Mouse (Mus musculus) MEL (cell line): ENCODE data around the gene Akap13. TPM values are rescaled to one million over a fixed set of nuclear protein-coding genes. Genes with fewer than 3 reads are reported as not detected.
A peak's percentile ranks its signal among the peaks of the same experiment; 100 is the strongest.
"Not testable (repeated sequence)": the region's sequence is repeated elsewhere in the genome, so short reads cannot be mapped to it uniquely, and the experiment has no call there.

Source experiments
- DNase-seq: peaks from one replicate; pipeline ENCODE4 v3.0.0; 2011; ENCODE audit warnings: low read depth, low spot score
- H3K27ac ChIP-seq: 2 replicates; pipeline ENCODE4 v1.5.1; 2012; ENCODE audit warnings: low read depth, mild to moderate bottlenecking, control low read depth, low read length, moderate library complexity; ENCODE audit not compliant: control insufficient read depth
- H3K27me3 ChIP-seq, 2 experiments: fragments of 150-350 bp in 1 of 2; sonication (generic) in 1 of 2; 2 replicates each; pipeline ENCODE4 v1.6.1; 2012; ENCODE audit warnings: low read length in 2 of 2, mild to moderate bottlenecking in 2 of 2, improper control_type of control experiment in 1 of 2, moderate library complexity in 1 of 2; ENCODE audit not compliant: insufficient read depth in 2 of 2, control insufficient read depth in 1 of 2
- H3K36me3 ChIP-seq, 2 experiments: 2 replicates each; pipeline ENCODE4 v1.6.1; 2012 to 2014; ENCODE audit warnings: low read length in 2 of 2, improper control_type of control experiment in 1 of 2, inconsistent platforms in 1 of 2, mild to moderate bottlenecking in 1 of 2; ENCODE audit not compliant: insufficient read depth in 2 of 2, control insufficient read depth in 1 of 2
- H3K4me1 ChIP-seq, 2 experiments: fragments of 150-350 bp in 1 of 2; sonication (generic) in 1 of 2; 2 replicates each; pipeline ENCODE4 v1.6.1; 2012; ENCODE audit warnings: low read length in 2 of 2, improper control_type of control experiment in 1 of 2, mild to moderate bottlenecking in 1 of 2; ENCODE audit not compliant: insufficient read depth in 2 of 2, control insufficient read depth in 1 of 2
- H3K4me3 ChIP-seq, 2 experiments: fragments of 150-350 bp in 1 of 2; sonication (generic) in 1 of 2; 2 replicates each; pipeline ENCODE4 v1.5.1; 2012; ENCODE audit warnings: low read depth in 2 of 2, low read length in 2 of 2, mild to moderate bottlenecking in 2 of 2, moderate library complexity in 2 of 2, control low read depth in 1 of 2, improper control_type of control experiment in 1 of 2; ENCODE audit not compliant: control insufficient read depth in 1 of 2, insufficient read depth in 1 of 2
- H3K79me2 ChIP-seq: 2 replicates; pipeline ENCODE4 v1.6.1; 2012; ENCODE audit warnings: mild to moderate bottlenecking, low read length, moderate library complexity; ENCODE audit not compliant: control insufficient read depth, poor library complexity, insufficient read depth
- H3K9ac ChIP-seq: 2 replicates; pipeline ENCODE4 v1.6.1; 2012; ENCODE audit warnings: low read depth, mild to moderate bottlenecking, control low read depth, low read length, moderate library complexity; ENCODE audit not compliant: control insufficient read depth, poor library complexity, severe bottlenecking
- H3K9me3 ChIP-seq: fragments of 150-350 bp; sonication (generic); replicated peaks from 2 replicates; pipeline ENCODE4 v1.6.1; 2012; ENCODE audit warnings: mild to moderate bottlenecking, low read length, improper control_type of control experiment, moderate library complexity; ENCODE audit not compliant: insufficient read depth
- CTCF ChIP-seq, 3 experiments: IDR thresholded peaks in 2 of 3; conservative IDR thresholded peaks in 1 of 3; 2 replicates each; pipeline ENCODE4 v1.5.1; 2011 to 2012; ENCODE audit warnings: low read length in 3 of 3, low read depth in 2 of 3, mild to moderate bottlenecking in 2 of 3, improper control_type of control experiment in 1 of 3, inconsistent platforms in 1 of 3, mixed read lengths in 1 of 3, moderate library complexity in 1 of 3; ENCODE audit not compliant: control insufficient read depth in 1 of 3, insufficient read depth in 1 of 3, poor library complexity in 1 of 3, severe bottlenecking in 1 of 3
- EP300 ChIP-seq, 2 experiments: IDR thresholded peaks; 2 replicates each; pipeline ENCODE4 v1.6.1; 2011; ENCODE audit warnings: improper control_type of control experiment in 2 of 2, low read length in 2 of 2, low read depth in 1 of 2, mild to moderate bottlenecking in 1 of 2
- ETS1 ChIP-seq: IDR thresholded peaks from 2 replicates; pipeline ENCODE4 v1.6.1; 2012; ENCODE audit warnings: low read depth, mild to moderate bottlenecking, inconsistent platforms, low read length, improper control_type of control experiment, moderate library complexity
- JUND ChIP-seq: IDR thresholded peaks from 2 replicates; pipeline ENCODE4 v1.6.1; 2011; ENCODE audit warnings: low read depth, mild to moderate bottlenecking, improper control_type of control experiment, low read length
- KAT2A ChIP-seq: conservative IDR thresholded peaks from 2 replicates; pipeline ENCODE4 v1.6.1; 2012; ENCODE audit warnings: low read depth, low read length, improper control_type of control experiment, inconsistent platforms
- MAFK ChIP-seq: IDR thresholded peaks from 2 replicates; pipeline ENCODE4 v1.6.1; 2011; ENCODE audit warnings: low read depth, mild to moderate bottlenecking, low read length, improper control_type of control experiment, borderline replicate concordance
- MXI1 ChIP-seq: IDR thresholded peaks from 2 replicates; pipeline ENCODE4 v1.6.1; 2011; ENCODE audit warnings: mild to moderate bottlenecking, low read depth, low read length, improper control_type of control experiment
- POLR2AphosphoS5 ChIP-seq: IDR thresholded peaks from 2 replicates; pipeline ENCODE4 v1.6.1; 2012; ENCODE audit warnings: low read depth, borderline replicate concordance, mild to moderate bottlenecking, inconsistent platforms, low read length, moderate library complexity, mixed read lengths
- RCOR1 ChIP-seq: IDR thresholded peaks from 2 replicates; pipeline ENCODE4 v1.6.1; 2012; ENCODE audit warnings: low read depth, mild to moderate bottlenecking, inconsistent platforms, low read length, improper control_type of control experiment
- SMC3 ChIP-seq: IDR thresholded peaks from 2 replicates; pipeline ENCODE4 v1.6.1; 2011; ENCODE audit warnings: low read depth, low read length, improper control_type of control experiment
- TAL1 ChIP-seq: IDR thresholded peaks from 2 replicates; pipeline ENCODE4 v1.6.1; 2012; ENCODE audit warnings: mild to moderate bottlenecking, inconsistent platforms, low read length, moderate library complexity, mixed read lengths
- TBP ChIP-seq: IDR thresholded peaks from 2 replicates; pipeline ENCODE4 v1.8.0; 2011; ENCODE audit warnings: low read depth, low read length, improper control_type of control experiment
- TCF12 ChIP-seq: IDR thresholded peaks from 2 replicates; pipeline ENCODE4 v1.6.1; 2014; ENCODE audit warnings: low read depth, mild to moderate bottlenecking, inconsistent platforms, low read length, improper control_type of control experiment, moderate library complexity
- USF1 ChIP-seq: IDR thresholded peaks from 2 replicates; pipeline ENCODE4 v1.6.1; 2014; ENCODE audit warnings: low read depth, mild to moderate bottlenecking, inconsistent platforms, low read length, improper control_type of control experiment, moderate library complexity
- ZC3H11A ChIP-seq: IDR thresholded peaks from 2 replicates; pipeline ENCODE4 v1.6.1; 2012; ENCODE audit warnings: low read depth, mild to moderate bottlenecking, inconsistent platforms, low read length, improper control_type of control experiment
- ZNF384 ChIP-seq: IDR thresholded peaks from 2 replicates; pipeline ENCODE4 v1.6.1; 2012; ENCODE audit warnings: low read depth, mild to moderate bottlenecking, inconsistent platforms, low read length, improper control_type of control experiment
- polyA plus RNA-seq, 2 experiments: library from polyadenylated mRNA; stranded (reverse) in 1 of 2; unstranded in 1 of 2; fragments of >175 nt in 1 of 2; fragments of >200 nt in 1 of 2; gene quantifications; 2 replicates each; pipeline versions ENCODE4 v1.2.1 to v1.2.4; 2012; ENCODE audit warnings: low replicate concordance in 2 of 2, low read depth in 1 of 2; ENCODE audit not compliant: insufficient read length in 2 of 2, insufficient read depth in 1 of 2, missing spikeins in 1 of 2
- total RNA-seq: library from RNA; depleted of rRNA; stranded (reverse); fragments of 300-350 nt; gene quantifications from 2 replicates; pipeline ENCODE4 v1.2.3, GENCODE M21; 2012

The Akap13 gene
- total and polyA plus RNA-seq, 3 experiments, result 4.1 to 4.5 TPM; not detected in 1

DNA sequence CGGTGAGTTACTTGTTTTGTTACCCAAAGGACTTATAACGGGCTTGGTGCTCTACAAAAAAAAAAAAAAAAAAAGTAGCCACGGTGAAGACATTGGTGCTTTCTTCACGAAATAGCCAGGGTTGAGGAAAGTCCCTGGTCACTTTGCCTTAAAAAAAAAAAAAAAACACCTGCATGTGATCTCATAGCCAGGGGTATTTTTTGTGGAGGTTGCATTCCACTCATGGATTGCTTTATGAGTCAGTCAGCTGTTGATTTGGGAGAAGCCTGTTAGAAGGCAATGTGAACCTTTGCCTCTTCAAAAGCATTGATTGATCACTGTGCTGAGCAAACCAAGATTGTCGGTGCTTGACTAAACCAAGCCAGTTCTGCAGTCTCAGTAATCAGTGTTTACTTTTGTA is 157.9 kb downstream of the Akap13 start:
- Histone ChIP-seq H3K36me3 (peaks cover 0 to 13% of the 10 kb centered on the region in 2 experiments; a peak in 2 of 4 replicates), H3K4me3 (no peak overlapping the region), H3K27ac (no peak overlapping the region), H3K9me3 (no peaks in the 10 kb centered on the region), H3K4me1 (peaks cover 11 to 13% of the 10 kb centered on the region in 2 experiments), H3K27me3 (no peaks in the 10 kb centered on the region), H3K79me2 (no peaks in the 10 kb centered on the region), H3K9ac (no peak overlapping the region)
- TF ChIP-seq USF1 (no peak), MAFK (no peak), TAL1 (no peak), ZNF384 (peak; percentile 4; the same call in 1 of the 2 replicates)
- no peak for DNase-seq

DNA sequence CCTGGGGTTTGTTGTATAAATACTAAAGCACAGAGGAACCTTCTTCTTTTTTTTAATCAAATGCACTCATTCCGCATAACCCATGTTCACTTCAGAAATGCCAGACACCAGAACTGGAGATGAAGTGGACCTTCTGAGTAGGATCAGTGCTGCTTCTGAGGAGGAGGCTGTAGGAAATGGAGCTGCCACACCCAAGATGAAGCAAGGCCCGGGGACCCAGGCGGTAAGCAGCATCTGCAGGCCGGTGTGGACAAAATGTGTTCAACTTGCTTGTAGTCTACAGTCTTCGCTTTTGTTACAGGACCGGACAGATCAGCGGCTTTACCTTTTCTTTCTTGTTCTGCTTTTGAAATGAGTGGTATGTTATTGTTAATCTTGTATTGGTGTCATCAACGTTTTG is 159.5 kb downstream of the Akap13 start:
- Histone ChIP-seq H3K9me3 (no peaks in the 10 kb centered on the region), H3K79me2 (no peaks in the 10 kb centered on the region), H3K9ac (no peak overlapping the region), H3K4me3 (no peak overlapping the region), H3K36me3 (peaks cover 0 to 13% of the 10 kb centered on the region in 2 experiments; a peak in 2 of 4 replicates), H3K27me3 (no peaks in the 10 kb centered on the region), H3K27ac (no peak overlapping the region)
- no peak for DNase-seq
- TF ChIP-seq TBP (no peak), SMC3 (no peak), MXI1 (no peak), TAL1 (no peak), ZC3H11A (no peak), ZNF384 (no peak), ETS1 (no peak), EP300 (IDR thresholded peaks at IDR 0.05; ENCODE audit: low read depth in 1 of 2, low read length in 2 of 2) (no peak), CTCF (IDR thresholded peaks at IDR 0.05 in 2 of 3, conservative IDR thresholded peaks at IDR 0.05 in 1 of 3; ENCODE audit: control insufficient read depth in 1 of 3, insufficient read depth in 1 of 3, low read depth in 2 of 3, low read length in 3 of 3, poor library complexity in 1 of 3, severe bottlenecking in 1 of 3) (no peak), RCOR1 (no peak), POLR2AphosphoS5 (no peak), KAT2A (no peak), TCF12 (no peak), JUND (no peak)
- TF ChIP-seq, all 39 proteins: peak for 0
- peaks cover 11 to 13% of the 10 kb centered on the region in 2 experiments for H3K4me1 ChIP-seq

DNA sequence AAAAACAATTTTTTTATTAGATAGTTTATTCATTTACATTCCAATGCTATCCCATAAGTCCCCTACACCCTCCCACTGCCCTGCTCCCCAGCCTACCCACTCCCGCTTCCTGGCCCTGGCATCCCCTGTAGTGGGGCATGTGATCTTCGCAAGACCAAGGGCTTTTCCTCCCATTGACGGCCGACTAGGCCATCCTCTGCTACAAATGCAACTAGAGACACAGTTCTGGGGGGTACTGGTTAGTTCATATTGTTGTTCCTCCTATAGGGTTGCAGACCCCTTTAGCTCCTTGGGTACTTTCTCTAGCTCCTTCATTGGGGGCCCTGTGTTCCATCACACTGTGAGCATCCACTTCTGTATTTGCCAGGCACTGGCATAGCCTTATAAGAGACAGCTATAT is 161.9 kb downstream of the Akap13 start:
- not testable (repeated sequence) for H3K4me1 ChIP-seq, H3K79me2 ChIP-seq

More for the DNA sequence above, 161.9 kb downstream of the Akap13 start:
- H3K27ac ChIP-seq, DNase-seq, H3K36me3 ChIP-seq, H3K9ac ChIP-seq, H3K4me3 ChIP-seq, H3K9me3 ChIP-seq, H3K27me3 ChIP-seq: not testable (repeated sequence)
